Mouse (Mus musculus) cerebellum, postnatal 4 days (tissue): ENCODE data around the gene Ccdc36.

Experiments used
- DNase-seq, 2 experiments: peaks; one replicate each; pipeline ENCODE4 v3.0.0; 2022; ENCODE audit warnings: low spot score in 2 of 2, mixed read lengths in 1 of 2

Ccdc36 gene

GRCm38 (mm10) chr9:108378736-108379135 lies 49.5 kb downstream of the Ccdc36 start:
- DNase-seq, result no peak

GRCm38 (mm10) chr9:108378234-108378633 lies 50.0 kb downstream of the Ccdc36 start:
- DNase-seq, result no peak
